Mouse (Mus musculus) small intestine, adult 2 months (tissue): ENCODE data around the gene Ppp1r14b.

Experiments used
- CTCF ChIP-seq: fragments of 200-500 bp; IDR thresholded peaks from 2 replicates; pipeline ENCODE4 v1.5.1; 2012; ENCODE audit warnings: low read depth, mild to moderate bottlenecking, control low read depth, inconsistent platforms, low read length, moderate library complexity, mixed read lengths; ENCODE audit not compliant: insufficient replicate concordance, insufficient read length; ENCODE audit errors: extremely low read depth
- POLR2A ChIP-seq: fragments of 200-500 bp; IDR thresholded peaks from 2 replicates; pipeline ENCODE4 v1.6.1; 2012; ENCODE audit warnings: low read depth, mild to moderate bottlenecking, control low read depth, inconsistent platforms, low read length, moderate library complexity

DNA sequence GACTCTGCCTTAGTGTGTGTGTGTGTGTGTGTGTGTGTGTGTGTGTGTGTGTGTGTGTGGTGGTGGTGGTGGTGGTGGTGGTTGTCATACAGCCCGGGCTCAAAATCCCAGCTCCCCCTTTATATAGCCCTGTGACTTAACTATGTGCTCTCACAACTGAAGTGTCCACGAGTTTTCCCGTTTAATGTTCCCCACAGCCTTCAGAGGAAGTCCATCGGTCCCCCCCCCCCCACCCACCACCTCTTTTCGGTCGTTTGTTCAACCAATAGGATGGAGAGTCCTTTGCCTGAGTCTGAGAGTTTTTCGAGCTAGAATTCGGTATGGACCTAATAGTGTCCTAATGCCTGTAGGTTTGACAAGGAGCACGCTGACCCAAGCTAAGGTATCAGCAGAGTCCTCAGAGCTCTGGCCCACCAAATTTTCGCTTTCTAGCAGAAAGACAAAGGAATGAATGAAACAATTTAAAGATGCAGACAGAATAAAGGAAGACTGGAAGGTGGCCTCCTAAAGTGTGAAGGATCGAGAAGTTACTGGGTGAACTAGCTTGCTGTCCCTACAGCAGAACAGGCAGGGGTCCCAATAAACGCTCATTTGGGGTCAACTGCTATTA, 1.1 kb upstream of the Ppp1r14b start:
- TF ChIP-seq CTCF (no peak), POLR2A (no peak)
